ENCODE assay signal across 10 mouse cellular contexts in genomic region chr4:140109626-140109948, GRCm38 (mm10).
A peak's percentile ranks its signal among the peaks of the same experiment; 100 is the strongest.
DNase-seq lines count a peak whose midpoint lies in the region; ATAC-seq and TF ChIP-seq lines count a peak whose summit lies in the region.
"Had no signal": no experiment of that assay in that cellular context is flagged by ENCODE, and none has a peak within 500 bp of the region (broad histone marks: within the 10 kb centered on the region; RNA-seq: fewer than 3 reads in every experiment).

No protein-coding gene starts in this region.

- peak overlapping the region; percentile 8; the same call in 1 of the 2 replicates for H3K4me3 ChIP-seq in intestine, embryonic 14.5 days (ENCODE audit: low read depth, low read length)
- H3K4me3 ChIP-seq in intestine, postnatal 0 days (ENCODE audit: low read depth, low read length), result no peak overlapping the region
- H3K4me3 ChIP-seq in forebrain, embryonic 10.5 days, result peak overlapping the region; percentile 45
- H3K4me3 ChIP-seq in hindbrain, embryonic 14.5 days (replicated peaks; ENCODE audit: low read length), result 0 out of 2 replicates have a peak overlapping the region, but pooled peaks have one; percentile 3
- no peak overlapping the region for H3K4me3 ChIP-seq in neural tube, embryonic 12.5 days

- no peak for DNase-seq in intestine, embryonic 14.5 days (ENCODE audit: low spot score)
- DNase-seq in forebrain, embryonic 10.5 days (ENCODE audit: extremely low spot score, low spot score), result no peak
- DNase-seq in hindbrain, embryonic 14.5 days (ENCODE audit: low spot score), result no peak
- DNase-seq in ovary, adult 18-20 months (ENCODE audit: low spot score), result no peak
- DNase-seq: adrenal gland, adult 2 months; kidney, adult 11 months; thymus, postnatal 4 days had no signal

- H3K9me3 ChIP-seq in intestine, embryonic 14.5 days (ENCODE audit: control insufficient read depth, low read length), result no peaks in the 10 kb centered on the region
- H3K9me3 ChIP-seq in intestine, postnatal 0 days (ENCODE audit: control insufficient read depth), result no peaks in the 10 kb centered on the region
- no peaks in the 10 kb centered on the region for H3K9me3 ChIP-seq in forebrain, embryonic 10.5 days
- H3K9me3 ChIP-seq in hindbrain, embryonic 14.5 days (ENCODE audit: control insufficient read depth, low read length), result no peaks in the 10 kb centered on the region
- H3K9me3 ChIP-seq in neural tube, embryonic 12.5 days, result no peaks in the 10 kb centered on the region

- H3K4me2 ChIP-seq in intestine, embryonic 14.5 days (ENCODE audit: low read length), result no peak overlapping the region
- H3K4me2 ChIP-seq in intestine, postnatal 0 days (replicated peaks; ENCODE audit: low read depth), result no peak overlapping the region
- peak overlapping the region; percentile 42 for H3K4me2 ChIP-seq in hindbrain, embryonic 14.5 days (replicated peaks)
- H3K4me2 ChIP-seq in neural tube, embryonic 12.5 days (replicated peaks), result peak overlapping the region; percentile 52

- no peak overlapping the region for H3K27ac ChIP-seq in intestine, embryonic 14.5 days (ENCODE audit: low read depth)
- H3K27ac ChIP-seq in intestine, postnatal 0 days (ENCODE audit: low read depth, low read length), result no peak overlapping the region
- H3K27ac ChIP-seq in forebrain, embryonic 10.5 days, result peak overlapping the region; percentile 45; the same call in 1 of the 2 replicates
- peak overlapping the region; percentile 73 for H3K27ac ChIP-seq in hindbrain, embryonic 14.5 days
- no peak overlapping the region for H3K27ac ChIP-seq in neural tube, embryonic 12.5 days

- TF ChIP-seq CTCF in intestine, postnatal 0 days (IDR thresholded peaks at IDR 0.05; ENCODE audit: low read depth), result no peak

- no peaks in the 10 kb centered on the region for H3K4me1 ChIP-seq in intestine, embryonic 14.5 days (replicated peaks; ENCODE audit: control insufficient read depth, insufficient read depth, low read length)
- H3K4me1 ChIP-seq in intestine, postnatal 0 days (replicated peaks; ENCODE audit: control insufficient read depth, insufficient read depth, low read length), result no peaks in the 10 kb centered on the region
- peaks cover 27% of the 10 kb centered on the region for H3K4me1 ChIP-seq in forebrain, embryonic 10.5 days
- peaks cover 27% of the 10 kb centered on the region for H3K4me1 ChIP-seq in hindbrain, embryonic 14.5 days (replicated peaks; ENCODE audit: control insufficient read depth, insufficient read depth, low read length)
- H3K4me1 ChIP-seq in neural tube, embryonic 12.5 days, result peaks cover 23% of the 10 kb centered on the region

- no peak for ATAC-seq in intestine, embryonic 14.5 days (replicated peaks; ENCODE audit: low FRiP score, low TSS enrichment, low read depth)
- ATAC-seq in intestine, postnatal 0 days, result no peak
- ATAC-seq in hindbrain, embryonic 14.5 days (ENCODE audit: low FRiP score), result peak; percentile 27; the same call in 1 of the 2 replicates
- ATAC-seq in neural tube, embryonic 12.5 days (ENCODE audit: low FRiP score, low read depth), result no peak
- no peak for ATAC-seq in monocyte, adult 5-6 weeks (replicated peaks; ENCODE audit: insufficient number of reproducible peaks, low FRiP score, low TSS enrichment, poor library complexity, severe bottlenecking)

- 43% methylated on average over 6 of the region's 6 CpGs for WGBS in intestine, embryonic 14.5 days
- 46% methylated on average over 6 of the region's 6 CpGs for WGBS in intestine, postnatal 0 days
- WGBS in forebrain, embryonic 10.5 days, result 34% methylated on average over 6 of the region's 6 CpGs
- whole genome bisulfite sequencing in hindbrain, embryonic 14.5 days, result 41% methylated on average over 6 of the region's 6 CpGs
- 43% methylated on average over 6 of the region's 6 CpGs for WGBS in neural tube, embryonic 12.5 days

- peaks cover 39% of the 10 kb centered on the region for H3K27me3 ChIP-seq in intestine, embryonic 14.5 days (replicated peaks; ENCODE audit: control insufficient read depth, insufficient read depth, low read length)
- peaks cover 28% of the 10 kb centered on the region for H3K27me3 ChIP-seq in intestine, postnatal 0 days (replicated peaks; ENCODE audit: control insufficient read depth, insufficient read depth, low read length)
- H3K27me3 ChIP-seq in forebrain, embryonic 10.5 days (ENCODE audit: poor library complexity, severe bottlenecking), result peaks cover 60% of the 10 kb centered on the region
- peaks cover 7% of the 10 kb centered on the region; the same call in 1 of the 2 replicates for H3K27me3 ChIP-seq in hindbrain, embryonic 14.5 days (ENCODE audit: control insufficient read depth, insufficient read depth, low read length)
- peaks cover 26% of the 10 kb centered on the region for H3K27me3 ChIP-seq in neural tube, embryonic 12.5 days (replicated peaks)

- no peak overlapping the region for H3K9ac ChIP-seq in intestine, embryonic 14.5 days (ENCODE audit: low read length)
- no peak overlapping the region for H3K9ac ChIP-seq in intestine, postnatal 0 days (ENCODE audit: low read depth, low read length)
- H3K9ac ChIP-seq in hindbrain, embryonic 14.5 days, result peak overlapping the region; percentile 37; the same call in 1 of the 2 replicates
- 0 out of 2 replicates have a peak overlapping the region, but pooled peaks have one; percentile 13 for H3K9ac ChIP-seq in neural tube, embryonic 12.5 days

- no peaks in the 10 kb centered on the region for H3K36me3 ChIP-seq in intestine, embryonic 14.5 days (ENCODE audit: control insufficient read depth, insufficient read depth, low read length)
- H3K36me3 ChIP-seq in intestine, postnatal 0 days (ENCODE audit: control insufficient read depth, insufficient read depth), result no peaks in the 10 kb centered on the region
- H3K36me3 ChIP-seq in forebrain, embryonic 10.5 days (replicated peaks), result no peaks in the 10 kb centered on the region
- no peaks in the 10 kb centered on the region for H3K36me3 ChIP-seq in hindbrain, embryonic 14.5 days (replicated peaks; ENCODE audit: control insufficient read depth, insufficient read depth)
- H3K36me3 ChIP-seq in neural tube, embryonic 12.5 days, result no peaks in the 10 kb centered on the region

Comparison
In these comparisons a context has a peak if more than half of its experiments do, and no peak if none do; other contexts are left out.
1. H3K4me3 ChIP-seq: peak in intestine, embryonic 14.5 days (single experiment), forebrain, embryonic 10.5 days (single experiment) and hindbrain, embryonic 14.5 days (single experiment); none in intestine, postnatal 0 days (single experiment) and neural tube, embryonic 12.5 days (single experiment).
2. H3K27ac ChIP-seq: peak in forebrain, embryonic 10.5 days (single experiment) and hindbrain, embryonic 14.5 days (single experiment); none in intestine, embryonic 14.5 days (single experiment), intestine, postnatal 0 days (single experiment) and neural tube, embryonic 12.5 days (single experiment).
3. H3K4me2 ChIP-seq: peak in hindbrain, embryonic 14.5 days (single experiment) and neural tube, embryonic 12.5 days (single experiment); none in intestine, embryonic 14.5 days (single experiment) and intestine, postnatal 0 days (single experiment).
4. H3K9ac ChIP-seq: peak in hindbrain, embryonic 14.5 days (single experiment) and neural tube, embryonic 12.5 days (single experiment); none in intestine, embryonic 14.5 days (single experiment) and intestine, postnatal 0 days (single experiment).